Mouse (Mus musculus): ENCODE results near the gene Cyp3a13. TPM values are rescaled to one million over a fixed set of nuclear protein-coding genes. Genes with fewer than 3 reads are reported as not detected.
"Not testable (repeated sequence)": the region's sequence is repeated elsewhere in the genome, so short reads cannot be mapped to it uniquely, and the experiment has no call there.

Gene Cyp3a13
- polyA plus RNA-seq, 1 experiment from 2014 or later, result not detected

DNA sequence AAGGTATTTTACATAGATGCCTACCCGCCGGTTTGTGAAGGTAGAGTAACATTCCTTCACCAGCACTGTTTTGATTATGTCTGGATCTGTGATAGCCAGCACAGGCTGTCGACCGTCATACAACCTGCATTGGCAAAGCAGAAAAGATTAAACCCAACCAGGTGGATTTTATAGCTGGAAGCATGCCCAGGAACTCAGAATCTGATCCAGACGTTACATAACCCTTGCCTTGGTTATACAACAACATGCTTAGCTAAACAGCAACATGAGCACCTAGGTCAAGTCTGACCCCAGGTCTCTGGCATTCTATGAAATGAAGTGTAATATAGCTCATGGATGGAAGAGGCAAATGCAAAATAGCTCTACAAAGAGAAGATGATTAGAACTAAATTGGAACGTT lies 5.9 kb downstream of the Cyp3a13 start:
- no peak overlapping the region for H3K9ac ChIP-seq (replicated peaks)
- no peak overlapping the region for H3K4me3 ChIP-seq (replicated peaks)
- no peaks in the 10 kb centered on the region for H3K27me3 ChIP-seq (replicated peaks)
- H3K9me3 ChIP-seq (replicated peaks), result no peaks in the 10 kb centered on the region
- ATAC-seq (ENCODE audit: low FRiP score), result no peak
- H3K4me1 ChIP-seq, result no peaks in the 10 kb centered on the region
- no peak overlapping the region for H3K27ac ChIP-seq (replicated peaks)
- 85% methylated on average over 6 of the region's 6 CpGs for WGBS
- H3K4me2 ChIP-seq, result no peak overlapping the region
- H3K36me3 ChIP-seq, result no peaks in the 10 kb centered on the region

DNA sequence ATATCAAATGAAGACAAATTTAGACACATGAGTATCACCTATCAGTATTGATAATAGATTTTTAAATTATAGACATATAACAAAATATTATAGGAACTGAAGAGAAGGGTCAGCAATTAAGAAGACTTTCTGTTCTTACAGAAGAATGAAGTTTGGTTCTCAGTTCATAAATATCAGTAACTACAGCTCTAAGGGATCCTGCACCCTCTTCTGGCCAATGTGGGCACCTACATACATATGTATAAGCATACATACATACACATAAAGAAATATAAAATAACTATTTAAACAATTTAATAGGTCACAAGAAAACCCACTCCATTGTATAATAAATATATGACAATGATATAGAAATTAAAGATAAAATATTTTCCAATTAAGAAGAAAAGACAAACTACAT lies 6.9 kb downstream of the Cyp3a13 start:
- Histone ChIP-seq H3K9ac (replicated peaks) (no peak overlapping the region), H3K27me3 (replicated peaks) (no peaks in the 10 kb centered on the region), H3K36me3 (no peaks in the 10 kb centered on the region), H3K4me1 (no peaks in the 10 kb centered on the region), H3K4me3 (replicated peaks) (no peak overlapping the region), H3K9me3 (replicated peaks) (no peaks in the 10 kb centered on the region), H3K27ac (replicated peaks) (no peak overlapping the region), H3K4me2 (no peak overlapping the region)
- ATAC-seq (ENCODE audit: low FRiP score), result no peak

DNA sequence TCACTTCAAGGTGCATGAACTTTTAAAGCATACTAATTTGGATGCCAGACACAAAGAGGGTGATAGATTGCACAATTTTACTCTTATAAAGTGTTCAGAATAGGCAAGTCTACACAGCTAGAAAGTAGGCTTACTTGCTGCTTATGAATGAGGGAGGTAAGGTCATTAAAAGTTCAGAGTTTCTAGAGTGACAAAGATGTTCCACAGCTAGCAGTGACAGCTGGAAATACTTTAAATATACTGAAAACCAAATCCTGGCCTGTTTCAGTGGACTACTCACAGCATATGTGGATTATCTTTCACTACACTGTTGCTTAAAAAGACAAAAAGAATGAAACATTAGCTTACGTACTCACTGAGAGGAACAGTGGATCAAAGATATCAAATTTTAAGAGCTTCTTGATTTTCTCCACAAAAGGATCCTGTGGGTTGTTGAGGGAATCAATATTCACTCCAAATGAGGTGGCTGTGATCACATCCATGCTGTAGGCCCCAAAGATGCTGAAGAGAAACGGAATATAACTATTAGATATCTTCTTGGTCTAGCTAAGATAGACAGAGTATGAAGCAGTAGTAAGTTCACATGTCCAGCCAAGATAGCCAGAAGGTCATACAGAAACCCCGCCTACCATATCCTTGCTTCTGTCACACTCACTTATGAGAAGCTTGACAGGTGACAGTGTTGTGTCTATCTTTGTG lies 11.7 kb downstream of the Cyp3a13 start:
- H3K4me1 ChIP-seq, result no peaks in the 10 kb centered on the region

GRCm38 (mm10) chr5:137897812-137898211 lies 23.6 kb downstream of the Cyp3a13 start:
- H3K4me1 ChIP-seq, result no peaks in the 10 kb centered on the region
- no peak for ATAC-seq (ENCODE audit: low FRiP score)

More for the DNA sequence above, 11.7 kb downstream of the Cyp3a13 start:
- no peak overlapping the region for H3K4me3 ChIP-seq (replicated peaks)
- no peak for ATAC-seq (ENCODE audit: low FRiP score)
- no peak overlapping the region for H3K27ac ChIP-seq (replicated peaks)
- WGBS, result 89% methylated on average over 3 of the region's 3 CpGs
- H3K36me3 ChIP-seq, result no peaks in the 10 kb centered on the region
- no peak overlapping the region for H3K9ac ChIP-seq (replicated peaks)
- no peak overlapping the region for H3K4me2 ChIP-seq
- no peaks in the 10 kb centered on the region for H3K9me3 ChIP-seq (replicated peaks)
- H3K27me3 ChIP-seq (replicated peaks), result no peaks in the 10 kb centered on the region

DNA sequence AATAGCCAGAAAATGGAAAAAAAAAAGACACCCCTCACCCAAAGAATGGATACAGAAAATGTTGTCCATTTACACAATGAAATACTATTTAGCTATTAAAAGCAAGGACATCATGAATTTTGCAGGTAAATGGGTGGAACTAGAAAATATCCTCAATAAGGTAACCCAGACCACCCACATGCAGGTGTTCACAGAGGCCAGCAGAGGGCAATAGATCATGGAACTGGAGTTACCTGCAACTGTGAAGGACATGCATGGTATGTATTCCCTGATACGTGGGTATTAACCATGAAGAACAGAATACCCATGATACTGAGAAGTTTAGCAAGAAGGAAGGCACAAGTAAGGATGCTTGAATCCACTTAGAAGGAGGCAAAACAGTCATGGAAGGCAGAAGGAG lies 28.5 kb downstream of the Cyp3a13 start:
- no peak for ATAC-seq (ENCODE audit: low FRiP score)
- H3K27me3 ChIP-seq (replicated peaks), result no peaks in the 10 kb centered on the region
- 70% methylated on average over 1 of the region's 1 CpGs for WGBS

More at GRCm38 (mm10) chr5:137897812-137898211, 23.6 kb downstream of the Cyp3a13 start:
- WGBS, result 89% methylated on average over 1 of the region's 1 CpGs
- H3K27me3 ChIP-seq (replicated peaks), result no peaks in the 10 kb centered on the region
- H3K9ac ChIP-seq (replicated peaks), result no peak overlapping the region
- no peaks in the 10 kb centered on the region for H3K36me3 ChIP-seq
- no peaks in the 10 kb centered on the region for H3K9me3 ChIP-seq (replicated peaks)
- no peak overlapping the region for H3K4me2 ChIP-seq
- no peak overlapping the region for H3K4me3 ChIP-seq (replicated peaks)
- H3K27ac ChIP-seq (replicated peaks), result no peak overlapping the region

DNA sequence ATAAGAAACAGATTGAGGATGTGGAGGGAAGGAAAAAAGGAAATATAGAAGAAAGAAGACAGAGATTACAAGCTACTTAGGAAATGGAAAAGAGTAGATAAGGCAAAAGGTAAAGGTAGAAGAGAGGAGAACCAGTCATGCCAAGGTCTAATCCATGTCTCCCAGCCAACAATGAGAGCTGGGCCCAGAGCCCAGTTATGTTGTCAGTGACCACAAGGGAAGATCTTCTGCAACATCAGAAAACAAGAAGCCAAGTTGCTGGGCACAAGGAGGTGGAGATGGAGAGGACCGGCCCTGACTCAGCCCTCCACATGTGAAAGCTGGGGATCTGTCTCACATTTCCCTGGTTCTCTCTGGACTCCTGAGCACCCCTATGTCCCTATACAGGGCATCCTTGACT lies 33.8 kb downstream of the Cyp3a13 start:
- Histone ChIP-seq H3K27ac (replicated peaks) (no peak overlapping the region), H3K9me3 (replicated peaks) (no peaks in the 10 kb centered on the region), H3K4me2 (no peak overlapping the region), H3K36me3 (no peaks in the 10 kb centered on the region), H3K4me1 (no peaks in the 10 kb centered on the region), H3K27me3 (replicated peaks) (no peaks in the 10 kb centered on the region), H3K9ac (replicated peaks) (no peak overlapping the region), H3K4me3 (replicated peaks) (no peak overlapping the region)
- ATAC-seq (ENCODE audit: low FRiP score), result no peak
- WGBS, result 100% methylated on average over 1 of the region's 1 CpGs

More for the DNA sequence above, 28.5 kb downstream of the Cyp3a13 start:
- no peak overlapping the region for H3K9ac ChIP-seq (replicated peaks)
- H3K4me3 ChIP-seq (replicated peaks), result no peak overlapping the region
- H3K4me2 ChIP-seq, result no peak overlapping the region
- H3K27ac ChIP-seq (replicated peaks), result no peak overlapping the region
- H3K36me3 ChIP-seq, result no peaks in the 10 kb centered on the region
- H3K4me1 ChIP-seq, result no peaks in the 10 kb centered on the region
- H3K9me3 ChIP-seq (replicated peaks), result no peaks in the 10 kb centered on the region

GRCm38 (mm10) chr5:137885894-137886293 lies 35.5 kb downstream of the Cyp3a13 start:
- 8% methylated on average over 2 of the region's 2 CpGs for WGBS
- no peak overlapping the region for H3K4me3 ChIP-seq (replicated peaks)
- no peak overlapping the region for H3K9ac ChIP-seq (replicated peaks)
- H3K36me3 ChIP-seq, result no peaks in the 10 kb centered on the region
- no peak for ATAC-seq (ENCODE audit: low FRiP score)
- no peaks in the 10 kb centered on the region for H3K27me3 ChIP-seq (replicated peaks)
- no peak overlapping the region for H3K4me2 ChIP-seq
- H3K27ac ChIP-seq (replicated peaks), result no peak overlapping the region
- no peaks in the 10 kb centered on the region for H3K4me1 ChIP-seq
- H3K9me3 ChIP-seq (replicated peaks), result no peaks in the 10 kb centered on the region

DNA sequence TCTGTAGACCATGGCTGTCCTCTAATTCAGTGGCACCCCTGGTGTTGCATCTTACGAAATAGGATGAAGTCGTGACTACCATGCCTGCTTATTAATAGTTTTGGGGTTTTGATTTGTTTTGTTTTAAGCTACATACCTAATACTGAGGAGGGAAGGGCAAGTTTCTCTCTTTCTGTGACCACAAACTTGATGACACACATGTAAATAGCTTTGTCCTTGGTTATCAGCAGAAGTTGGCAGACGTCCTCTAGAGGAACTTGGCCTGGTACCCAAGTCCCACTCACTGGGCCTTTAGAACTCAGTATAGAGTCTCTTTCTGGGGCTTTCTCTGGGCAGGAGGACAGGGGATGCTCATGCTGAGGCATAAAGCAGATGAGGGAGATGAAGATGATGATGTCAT lies 38.1 kb downstream of the Cyp3a13 start:
- ATAC-seq (ENCODE audit: low FRiP score), result no peak
- no peak overlapping the region for H3K4me2 ChIP-seq
- H3K36me3 ChIP-seq, result no peaks in the 10 kb centered on the region
- 83% methylated on average over 3 of the region's 3 CpGs for whole genome bisulfite sequencing
- H3K4me3 ChIP-seq (replicated peaks), result no peak overlapping the region
- H3K9ac ChIP-seq (replicated peaks), result no peak overlapping the region
- no peak overlapping the region for H3K27ac ChIP-seq (replicated peaks)
- H3K4me1 ChIP-seq, result no peaks in the 10 kb centered on the region
- no peaks in the 10 kb centered on the region for H3K9me3 ChIP-seq (replicated peaks)
- no peaks in the 10 kb centered on the region for H3K27me3 ChIP-seq (replicated peaks)

- Histone ChIP-seq H3K36me3 (no peaks in the 10 kb centered on the region), H3K4me2 (no peak overlapping the region), H3K27me3 (replicated peaks) (no peaks in the 10 kb centered on the region), H3K4me3 (replicated peaks) (no peak overlapping the region), H3K9me3 (replicated peaks) (no peaks in the 10 kb centered on the region), H3K27ac (replicated peaks) (no peak overlapping the region), H3K9ac (replicated peaks) (no peak overlapping the region), H3K4me1 (no peaks in the 10 kb centered on the region)
- 80% methylated on average over 4 of the region's 4 CpGs for WGBS
- no peak for ATAC-seq (ENCODE audit: low FRiP score)
Measured at GRCm38 (mm10) chr5:137882922-137883321, 38.5 kb downstream of the Cyp3a13 start.

GRCm38 (mm10) chr5:137877860-137878259 lies 43.6 kb downstream of the Cyp3a13 start:
- Histone ChIP-seq H3K36me3 (no peaks in the 10 kb centered on the region), H3K4me1 (no peaks in the 10 kb centered on the region), H3K9ac (replicated peaks) (no peak overlapping the region), H3K9me3 (replicated peaks) (no peaks in the 10 kb centered on the region), H3K4me2 (no peak overlapping the region), H3K4me3 (replicated peaks) (no peak overlapping the region), H3K27ac (replicated peaks) (no peak overlapping the region), H3K27me3 (replicated peaks) (no peaks in the 10 kb centered on the region)
- ATAC-seq (ENCODE audit: low FRiP score), result no peak
- WGBS, result 59% methylated on average over 2 of the region's 2 CpGs

GRCm38 (mm10) chr5:137875054-137875453 lies 46.4 kb downstream of the Cyp3a13 start:
- Histone ChIP-seq H3K4me2 (no peak overlapping the region), H3K27me3 (replicated peaks) (no peaks in the 10 kb centered on the region), H3K4me1 (no peaks in the 10 kb centered on the region), H3K36me3 (no peaks in the 10 kb centered on the region), H3K9ac (replicated peaks) (no peak overlapping the region), H3K4me3 (replicated peaks) (no peak overlapping the region), H3K9me3 (replicated peaks) (no peaks in the 10 kb centered on the region), H3K27ac (replicated peaks) (no peak overlapping the region)
- ATAC-seq (ENCODE audit: low FRiP score), result no peak
- WGBS, result 82% methylated on average over 2 of the region's 2 CpGs

- not testable (repeated sequence) for H3K9me3 ChIP-seq (replicated peaks); H3K36me3 ChIP-seq; ATAC-seq (ENCODE audit: low FRiP score); H3K4me1 ChIP-seq; H3K9ac ChIP-seq (replicated peaks); H3K27ac ChIP-seq (replicated peaks); H3K4me3 ChIP-seq (replicated peaks); H3K27me3 ChIP-seq (replicated peaks); H3K4me2 ChIP-seq
- WGBS, result 37% methylated on average over 1 of the region's 1 CpGs
Measured at GRCm38 (mm10) chr5:137872381-137872702, 49.1 kb downstream of the Cyp3a13 start.
